Mouse (Mus musculus): ENCODE data around the gene Zfp580. TPM values are rescaled to one million over a fixed set of nuclear protein-coding genes. Genes with fewer than 3 reads are reported as not detected.
"Not testable (repeated sequence)": the region's sequence is repeated elsewhere in the genome, so short reads cannot be mapped to it uniquely, and the experiment has no call there.

Gene Zfp580
- polyA plus RNA-seq, 1 experiment from 2014 or later = 51.8 TPM

- no peak overlapping the region for H3K4me3 ChIP-seq
- H3K4me2 ChIP-seq (replicated peaks) = no peak overlapping the region
- ATAC-seq (ENCODE audit: low FRiP score) = no peak
- no peak overlapping the region for H3K9ac ChIP-seq
- peaks cover 55% of the 10 kb centered on the region for H3K27me3 ChIP-seq
- peaks cover 36% of the 10 kb centered on the region for H3K4me1 ChIP-seq
- H3K27ac ChIP-seq = no peak overlapping the region
- WGBS = 100% methylated on average over 1 of the region's 1 CpGs
- no peaks in the 10 kb centered on the region for H3K36me3 ChIP-seq
- H3K9me3 ChIP-seq (replicated peaks) = no peaks in the 10 kb centered on the region
Measured at GRCm38 (mm10) chr7:5058631-5059030, 7.3 kb downstream of the Zfp580 start.

DNA sequence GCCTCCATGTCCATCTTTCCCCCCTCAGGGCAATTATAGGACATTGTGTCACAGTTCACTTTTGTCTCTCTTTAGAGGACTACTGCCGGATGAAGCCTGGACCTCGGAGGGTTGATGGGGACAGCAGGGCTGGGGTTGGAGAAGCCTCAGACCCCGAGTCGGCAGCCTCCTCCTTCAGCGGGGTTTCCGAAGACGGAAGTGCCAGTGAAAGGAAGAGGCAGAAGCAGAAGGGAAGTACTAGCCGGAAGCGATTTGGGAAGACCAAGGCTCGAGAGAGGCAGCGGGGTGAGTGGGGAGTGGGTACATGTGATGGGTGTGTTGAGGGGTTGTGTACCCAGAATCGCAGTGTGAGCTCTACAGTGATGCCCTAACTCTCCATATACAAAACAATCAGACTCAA is 8.1 kb downstream of the Zfp580 start:
- H3K27me3 ChIP-seq = peaks cover 47% of the 10 kb centered on the region
- 91% methylated on average over 12 of the region's 12 CpGs for WGBS
- no peak for ATAC-seq (ENCODE audit: low FRiP score)
- peaks cover 37% of the 10 kb centered on the region for H3K4me1 ChIP-seq
- no peak overlapping the region for H3K4me3 ChIP-seq
- peak overlapping the region; percentile 98 for H3K27ac ChIP-seq
- no peaks in the 10 kb centered on the region for H3K9me3 ChIP-seq (replicated peaks)
- peak overlapping the region; percentile 88 for H3K9ac ChIP-seq
- no peaks in the 10 kb centered on the region for H3K36me3 ChIP-seq
- H3K4me2 ChIP-seq (replicated peaks) = no peak overlapping the region

GRCm38 (mm10) chr7:5060239-5060731 is 8.9 kb downstream of the Zfp580 start:
- ATAC-seq (ENCODE audit: low FRiP score) = peak; percentile 12; the same call in 1 of the 2 replicates
- H3K4me2 ChIP-seq (replicated peaks) = peak overlapping the region; percentile 88
- no peaks in the 10 kb centered on the region for H3K36me3 ChIP-seq
- peaks cover 39% of the 10 kb centered on the region for H3K4me1 ChIP-seq
- peak overlapping the region; percentile 61 for H3K4me3 ChIP-seq
- peak overlapping the region; percentile 98 for H3K27ac ChIP-seq
- 2% methylated on average over 27 of the region's 27 CpGs for WGBS
- peaks cover 39% of the 10 kb centered on the region for H3K27me3 ChIP-seq
- H3K9ac ChIP-seq = peak overlapping the region; percentile 88
- H3K9me3 ChIP-seq (replicated peaks) = no peaks in the 10 kb centered on the region

- peak overlapping the region; percentile 98 for H3K27ac ChIP-seq
- H3K36me3 ChIP-seq = no peaks in the 10 kb centered on the region; the same call in 1 of the 2 replicates
- peaks cover 30% of the 10 kb centered on the region for H3K27me3 ChIP-seq
- peak overlapping the region; percentile 61 for H3K4me3 ChIP-seq
- no peaks in the 10 kb centered on the region for H3K9me3 ChIP-seq (replicated peaks)
- peak overlapping the region; percentile 88 for H3K4me2 ChIP-seq (replicated peaks)
- H3K9ac ChIP-seq = peak overlapping the region; percentile 88
- H3K4me1 ChIP-seq = peaks cover 45% of the 10 kb centered on the region
- peak; percentile 90 for ATAC-seq (ENCODE audit: low FRiP score)
- under 1% methylated on average over 60 of the region's 60 CpGs for WGBS
Measured at GRCm38 (mm10) chr7:5060944-5061773, 9.8 kb downstream of the Zfp580 start.

DNA sequence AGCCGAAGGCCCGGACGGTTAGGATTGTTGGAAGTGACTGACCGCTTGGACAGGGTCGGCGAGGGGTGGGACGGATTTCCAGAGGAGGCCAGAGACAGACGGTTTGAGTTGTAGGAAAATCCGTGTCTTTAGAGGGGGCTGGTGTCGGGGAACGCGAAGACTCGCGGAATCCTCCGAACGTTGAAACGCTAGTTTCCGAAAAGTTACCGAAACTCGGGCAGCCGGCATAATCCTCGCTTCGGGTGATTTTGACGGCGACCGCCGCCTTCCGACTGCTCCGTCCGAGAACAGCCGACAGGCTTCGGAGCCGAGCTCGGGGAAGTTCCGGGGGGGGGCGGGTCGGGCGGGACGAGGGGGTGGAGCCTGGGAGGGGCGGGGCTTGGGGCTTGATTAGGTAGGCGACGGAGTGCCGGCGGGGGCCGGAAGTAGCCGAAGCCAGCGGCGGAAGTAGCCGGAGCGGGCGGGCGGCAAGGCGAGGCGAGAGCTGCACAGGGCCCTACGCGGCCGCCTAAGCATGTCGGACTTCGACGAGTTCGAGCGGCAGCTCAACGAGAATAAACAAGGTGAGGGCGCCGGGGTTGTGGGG is 10.5 kb downstream of the Zfp580 start, which contains the start of gene U2af2:
TSS of gene U2af2 (plus strand) at position 370 of the 586 bp plus-strand sequence.
- ATAC-seq (ENCODE audit: low FRiP score) = peak; percentile 86
- H3K4me3 ChIP-seq = peak within 1 kb of the TSS; percentile 61
- under 1% methylated on average over 64 of the region's 65 CpGs for WGBS

DNA sequence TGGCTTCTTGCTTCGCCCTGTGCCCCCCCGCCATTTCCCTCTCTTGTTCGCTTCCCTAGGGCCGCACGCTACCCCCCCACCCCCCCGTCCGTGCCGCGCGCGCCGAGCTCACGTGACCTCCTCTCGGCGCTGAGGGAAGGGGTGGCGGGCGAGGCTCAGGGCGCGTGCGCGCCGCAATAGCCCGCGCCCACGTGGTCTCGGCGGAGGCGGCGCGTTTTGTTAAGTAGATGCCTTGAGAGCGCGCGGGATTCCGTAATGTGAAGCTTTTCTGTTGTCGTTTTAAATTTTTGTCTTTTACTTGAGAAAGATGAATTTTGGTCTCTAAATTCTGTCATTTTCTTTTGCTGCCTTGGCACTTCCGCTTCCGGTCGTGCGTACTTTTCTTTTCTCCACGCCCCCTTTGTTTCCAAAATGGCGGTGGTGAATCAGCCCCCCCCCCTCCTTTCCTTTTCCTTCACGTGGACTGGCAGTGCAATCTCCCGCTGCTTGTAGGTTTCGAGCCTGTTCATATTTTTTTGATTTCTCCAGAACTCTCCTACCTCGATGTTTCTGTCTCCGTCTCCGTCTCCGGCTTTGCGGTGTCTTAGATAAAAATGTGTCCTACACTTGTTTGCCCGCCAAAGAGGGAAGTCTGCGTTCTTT is 11.1 kb downstream of the Zfp580 start:
- Histone ChIP-seq H3K36me3 (peaks cover 12% of the 10 kb centered on the region), H3K9me3 (replicated peaks) (no peaks in the 10 kb centered on the region), H3K4me1 (peaks cover 36% of the 10 kb centered on the region), H3K4me3 (peak overlapping the region; percentile 61), H3K4me2 (replicated peaks) (peak overlapping the region; percentile 88), H3K27ac (peak overlapping the region; percentile 98), H3K27me3 (peaks cover 17% of the 10 kb centered on the region), H3K9ac (peak overlapping the region; percentile 88)
- under 1% methylated on average over 45 of the region's 51 CpGs for WGBS
- peak; percentile 42 for ATAC-seq (ENCODE audit: low FRiP score)

More for the DNA sequence above, 10.5 kb downstream of the Zfp580 start, which contains the start of gene U2af2:
- Histone ChIP-seq H3K9me3 (replicated peaks) (no peaks in the 10 kb centered on the region), H3K27me3 (peaks cover 23% of the 10 kb centered on the region), H3K4me1 (peaks cover 40% of the 10 kb centered on the region), H3K36me3 (peaks cover 6% of the 10 kb centered on the region), H3K27ac (peak within 1 kb of the TSS; percentile 98), H3K9ac (peak within 1 kb of the TSS; percentile 88), H3K4me2 (replicated peaks) (peak within 1 kb of the TSS; percentile 88)

- ATAC-seq (ENCODE audit: low FRiP score) = no peak
- 97% methylated on average over 6 of the region's 6 CpGs for WGBS
- peaks cover 36% of the 10 kb centered on the region for H3K36me3 ChIP-seq
Measured at GRCm38 (mm10) chr7:5064886-5065285, 13.5 kb downstream of the Zfp580 start.

GRCm38 (mm10) chr7:5073586-5073985 is 22.2 kb downstream of the Zfp580 start:
- no peaks in the 10 kb centered on the region for H3K27me3 ChIP-seq
- H3K9ac ChIP-seq = no peak overlapping the region
- H3K4me2 ChIP-seq (replicated peaks) = no peak overlapping the region
- no peak for ATAC-seq (ENCODE audit: low FRiP score)
- WGBS = 88% methylated on average over 1 of the region's 1 CpGs
- no peak overlapping the region for H3K4me3 ChIP-seq
- no peak overlapping the region for H3K27ac ChIP-seq
- no peaks in the 10 kb centered on the region for H3K9me3 ChIP-seq (replicated peaks)
- no peaks in the 10 kb centered on the region for H3K4me1 ChIP-seq
- peaks cover 93% of the 10 kb centered on the region for H3K36me3 ChIP-seq

More at GRCm38 (mm10) chr7:5064886-5065285, 13.5 kb downstream of the Zfp580 start:
- Histone ChIP-seq H3K4me2 (replicated peaks) (no peak overlapping the region; the same call in 1 of the 2 replicates), H3K9me3 (replicated peaks) (no peaks in the 10 kb centered on the region), H3K27ac (no peak overlapping the region), H3K27me3 (no peaks in the 10 kb centered on the region), H3K4me3 (no peak overlapping the region), H3K9ac (no peak overlapping the region), H3K4me1 (peaks cover 31% of the 10 kb centered on the region)

DNA sequence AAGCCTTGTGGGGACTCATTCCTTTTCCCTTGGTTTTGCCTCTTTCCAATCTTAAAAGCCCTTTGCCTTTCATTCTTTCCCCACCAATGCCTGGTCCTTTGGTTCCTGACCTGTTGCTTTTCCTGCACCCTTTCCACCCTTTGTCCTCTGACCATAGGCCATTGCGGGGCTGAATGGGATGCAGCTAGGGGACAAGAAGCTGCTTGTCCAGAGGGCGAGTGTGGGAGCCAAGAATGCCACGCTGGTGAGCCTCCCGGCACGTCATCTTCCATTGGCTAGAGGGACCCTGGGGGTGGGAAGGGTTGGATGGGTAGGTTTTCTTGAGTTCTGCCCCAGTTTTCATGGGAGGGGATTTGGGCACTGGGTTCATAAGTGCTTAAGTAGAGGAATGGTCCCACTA is 23.6 kb downstream of the Zfp580 start:
- Histone ChIP-seq H3K36me3 (peaks cover 86% of the 10 kb centered on the region), H3K4me1 (no peaks in the 10 kb centered on the region), H3K4me2 (replicated peaks) (no peak overlapping the region), H3K4me3 (no peak overlapping the region), H3K27ac (no peak overlapping the region), H3K9ac (no peak overlapping the region), H3K27me3 (no peaks in the 10 kb centered on the region), H3K9me3 (replicated peaks) (no peaks in the 10 kb centered on the region)
- ATAC-seq (ENCODE audit: low FRiP score) = no peak
- WGBS = 93% methylated on average over 5 of the region's 5 CpGs

DNA sequence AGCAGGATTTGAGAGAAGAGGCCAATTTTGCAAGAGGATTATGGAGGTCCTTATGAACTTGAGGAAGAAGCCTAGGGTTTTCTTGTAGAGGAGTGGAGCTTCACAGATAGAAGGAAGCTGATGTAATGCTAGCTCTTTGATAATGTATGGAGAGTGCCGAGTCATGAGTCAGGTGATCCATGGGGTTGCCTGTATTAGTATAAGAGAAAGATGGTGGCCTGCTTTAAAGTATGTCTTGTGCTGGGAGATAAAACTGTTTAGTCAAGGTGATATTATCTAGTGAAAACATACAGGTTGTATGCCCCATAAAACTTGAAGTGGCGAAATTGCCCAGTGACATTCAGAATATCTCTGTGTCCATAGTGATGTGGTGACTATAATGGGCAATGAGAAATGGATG is 25.6 kb downstream of the Zfp580 start:
- H3K4me3 ChIP-seq = no peak overlapping the region
- 96% methylated on average over 2 of the region's 2 CpGs for WGBS
- H3K4me1 ChIP-seq = peaks cover 13% of the 10 kb centered on the region
- no peak overlapping the region for H3K9ac ChIP-seq
- no peak overlapping the region for H3K27ac ChIP-seq
- no peaks in the 10 kb centered on the region for H3K27me3 ChIP-seq
- peaks cover 67% of the 10 kb centered on the region for H3K36me3 ChIP-seq
- H3K9me3 ChIP-seq (replicated peaks) = no peaks in the 10 kb centered on the region
- no peak overlapping the region for H3K4me2 ChIP-seq (replicated peaks)
- no peak for ATAC-seq (ENCODE audit: low FRiP score)

- H3K9ac ChIP-seq = peak overlapping the region; percentile 97; the same call in 1 of the 2 replicates
- peak; percentile 51 for ATAC-seq (ENCODE audit: low FRiP score)
- H3K4me2 ChIP-seq (replicated peaks) = peak overlapping the region; percentile 92
- H3K27me3 ChIP-seq; H3K9me3 ChIP-seq (replicated peaks): not testable (repeated sequence)
- peak overlapping the region; percentile 97 for H3K4me3 ChIP-seq
- 51% methylated on average over 10 of the region's 13 CpGs for WGBS
- H3K27ac ChIP-seq = peak overlapping the region; percentile 90
- peaks cover 19% of the 10 kb centered on the region for H3K4me1 ChIP-seq
- H3K36me3 ChIP-seq = peaks cover 53% of the 10 kb centered on the region
Measured at GRCm38 (mm10) chr7:5079365-5080009, 28.1 kb downstream of the Zfp580 start.

All from hindbrain, embryonic 12.5 days (tissue).